8 mouse cellular contexts compared by ENCODE assay signal in genomic region chr14:21253321-21253992, GRCm38 (mm10).
A peak's percentile ranks its signal among the peaks of the same experiment; 100 is the strongest.
DNase-seq lines count a peak whose midpoint lies in the region; ATAC-seq and TF ChIP-seq lines count a peak whose summit lies in the region.

No protein-coding gene starts in this region.

- H3K9me3 ChIP-seq in forebrain, embryonic 11.5 days (ENCODE audit: control insufficient read depth, low read length), result no peaks in the 10 kb centered on the region
- H3K9me3 ChIP-seq in limb, embryonic 10.5 days (replicated peaks), result no peaks in the 10 kb centered on the region
- H3K9me3 ChIP-seq in intestine, postnatal 0 days (ENCODE audit: control insufficient read depth), result no peaks in the 10 kb centered on the region

- no peak overlapping the region for H3K4me3 ChIP-seq in forebrain, embryonic 11.5 days (ENCODE audit: low read depth, low read length)
- no peak overlapping the region for H3K4me3 ChIP-seq in limb, embryonic 10.5 days
- H3K4me3 ChIP-seq in intestine, postnatal 0 days (ENCODE audit: low read depth, low read length), result no peak overlapping the region

- H3K4me1 ChIP-seq in forebrain, embryonic 11.5 days (replicated peaks; ENCODE audit: control insufficient read depth, insufficient read depth, low read length), result peaks cover 7% of the 10 kb centered on the region; the same call in 1 of the 2 replicates
- H3K4me1 ChIP-seq in limb, embryonic 10.5 days, result peaks cover 37% of the 10 kb centered on the region
- no peaks in the 10 kb centered on the region for H3K4me1 ChIP-seq in intestine, postnatal 0 days (replicated peaks; ENCODE audit: control insufficient read depth, insufficient read depth, low read length)

- WGBS in forebrain, embryonic 11.5 days, result 15% methylated on average over 5 of the region's 5 CpGs
- 61% methylated on average over 5 of the region's 5 CpGs for WGBS in limb, embryonic 10.5 days
- WGBS in intestine, postnatal 0 days, result 73% methylated on average over 5 of the region's 5 CpGs

- no peak overlapping the region for H3K9ac ChIP-seq in forebrain, embryonic 11.5 days (ENCODE audit: low read length)
- H3K9ac ChIP-seq in intestine, postnatal 0 days (ENCODE audit: low read depth, low read length), result no peak overlapping the region

- peak overlapping the region; percentile 40; the same call in 1 of the 2 replicates for H3K4me2 ChIP-seq in forebrain, embryonic 11.5 days (ENCODE audit: low read depth, low read length, severe bottlenecking)
- no peak overlapping the region for H3K4me2 ChIP-seq in intestine, postnatal 0 days (replicated peaks; ENCODE audit: low read depth)

- ATAC-seq in forebrain, embryonic 11.5 days (replicated peaks; ENCODE audit: low FRiP score), result peak; percentile 47; the same call in 1 of the 2 replicates
- no peak for ATAC-seq in intestine, postnatal 0 days

- TF ChIP-seq CTCF in intestine, postnatal 0 days (IDR thresholded peaks at IDR 0.05; ENCODE audit: low read depth), result no peak

- peak overlapping the region; percentile 94 for H3K27ac ChIP-seq in forebrain, embryonic 11.5 days (ENCODE audit: low read depth, low read length)
- H3K27ac ChIP-seq in limb, embryonic 10.5 days, result peak overlapping the region; percentile 77
- H3K27ac ChIP-seq in intestine, postnatal 0 days (ENCODE audit: low read depth, low read length), result no peak overlapping the region

- no peaks in the 10 kb centered on the region for H3K27me3 ChIP-seq in forebrain, embryonic 11.5 days (ENCODE audit: control insufficient read depth, insufficient read depth, low read length)
- H3K27me3 ChIP-seq in limb, embryonic 10.5 days (ENCODE audit: low read depth, poor library complexity, severe bottlenecking), result no peaks in the 10 kb centered on the region
- no peaks in the 10 kb centered on the region for H3K27me3 ChIP-seq in intestine, postnatal 0 days (replicated peaks; ENCODE audit: control insufficient read depth, insufficient read depth, low read length)

- DNase-seq in right cerebral cortex, postnatal 10 days (ENCODE audit: low spot score in 2 of 2), result peak; percentile 55 to 68
- DNase-seq in right cerebral cortex, postnatal 36 days (ENCODE audit: low spot score in 2 of 2), result no peak
- DNase-seq in forebrain, embryonic 11.5 days (ENCODE audit: low spot score), result peak; percentile 61
- DNase-seq in limb, embryonic 10.5 days (ENCODE audit: low spot score), result no peak
- DNase-seq in retina, postnatal 7 days (ENCODE audit: low read depth, low spot score), result peak; percentile 27
- no peak for DNase-seq in natural killer cell, adult 2 months (ENCODE audit: low spot score in 2 of 2)
- no peak for DNase-seq in thymus, postnatal 0 days (ENCODE audit: low spot score)

- no peaks in the 10 kb centered on the region for H3K36me3 ChIP-seq in forebrain, embryonic 11.5 days (ENCODE audit: control insufficient read depth, insufficient read depth, low read length)
- H3K36me3 ChIP-seq in limb, embryonic 10.5 days, result no peaks in the 10 kb centered on the region
- H3K36me3 ChIP-seq in intestine, postnatal 0 days (ENCODE audit: control insufficient read depth, insufficient read depth), result no peaks in the 10 kb centered on the region

Comparison
In these comparisons a context has a peak if more than half of its experiments do, and no peak if none do; other contexts are left out.
1. DNase-seq: peak in right cerebral cortex, postnatal 10 days (2 of 2), forebrain, embryonic 11.5 days (single experiment) and retina, postnatal 7 days (single experiment); none in right cerebral cortex, postnatal 36 days (0 of 2), limb, embryonic 10.5 days (single experiment), natural killer cell, adult 2 months (0 of 2) and thymus, postnatal 0 days (single experiment).